Mouse (Mus musculus) testis, postnatal 10 days (tissue): ENCODE results near the gene Rpgrip1l.

Experiments
- DNase-seq: peaks from one replicate; pipeline ENCODE4 v3.0.0; 2021; ENCODE audit warnings: low spot score

Rpgrip1l gene

GRCm38 (mm10) chr8:91273493-91273892, 39.6 kb downstream of the Rpgrip1l start:
- DNase-seq: no peak

GRCm38 (mm10) chr8:91269374-91269958, 43.6 kb downstream of the Rpgrip1l start:
- no peak for DNase-seq

- DNase-seq: no peak
These were observed 48.5 kb downstream of the Rpgrip1l start for GRCm38 (mm10) chr8:91264564-91264963.

- DNase-seq: no peak
These were observed 49.1 kb downstream of the Rpgrip1l start for GRCm38 (mm10) chr8:91263939-91264338.

GRCm38 (mm10) chr8:91261598-91261997, 51.5 kb downstream of the Rpgrip1l start:
- no peak for DNase-seq

- no peak for DNase-seq
These were observed 62.1 kb downstream of the Rpgrip1l start for GRCm38 (mm10) chr8:91250966-91251365.

GRCm38 (mm10) chr8:91249758-91250466, 63.1 kb downstream of the Rpgrip1l start:
- DNase-seq: no peak

- DNase-seq: no peak
These were observed 67.1 kb downstream of the Rpgrip1l start for GRCm38 (mm10) chr8:91245821-91246454.

GRCm38 (mm10) chr8:91242721-91243120, 70.3 kb downstream of the Rpgrip1l start:
- DNase-seq: no peak

GRCm38 (mm10) chr8:91241873-91242519, 71.1 kb downstream of the Rpgrip1l start:
- DNase-seq: no peak

- DNase-seq: no peak
These were observed 71.7 kb downstream of the Rpgrip1l start for GRCm38 (mm10) chr8:91241371-91241770.

GRCm38 (mm10) chr8:91237191-91237590, 75.9 kb downstream of the Rpgrip1l start:
- DNase-seq: no peak

GRCm38 (mm10) chr8:91234097-91234496, 79.0 kb downstream of the Rpgrip1l start:
- DNase-seq: no peak

GRCm38 (mm10) chr8:91227421-91227841, 85.6 kb downstream of the Rpgrip1l start:
- DNase-seq: no peak

GRCm38 (mm10) chr8:91224227-91224626, 88.8 kb downstream of the Rpgrip1l start:
- no peak for DNase-seq

GRCm38 (mm10) chr8:91221841-91222240, 91.2 kb downstream of the Rpgrip1l start:
- DNase-seq: no peak

GRCm38 (mm10) chr8:91218271-91218670, 94.8 kb downstream of the Rpgrip1l start:
- DNase-seq: no peak

- no peak for DNase-seq
These were observed 95.8 kb downstream of the Rpgrip1l start for GRCm38 (mm10) chr8:91217062-91217905.

GRCm38 (mm10) chr8:91214287-91214686, 98.8 kb downstream of the Rpgrip1l start:
- no peak for DNase-seq

GRCm38 (mm10) chr8:91212948-91213347, 100.1 kb downstream of the Rpgrip1l start:
- DNase-seq: no peak

- no peak for DNase-seq
These were observed 103.4 kb downstream of the Rpgrip1l start for GRCm38 (mm10) chr8:91209658-91210057.

GRCm38 (mm10) chr8:91207676-91208075, 105.4 kb downstream of the Rpgrip1l start:
- DNase-seq: no peak
